Mouse (Mus musculus): Measurements from ENCODE around the gene Cbx3.

DNA sequence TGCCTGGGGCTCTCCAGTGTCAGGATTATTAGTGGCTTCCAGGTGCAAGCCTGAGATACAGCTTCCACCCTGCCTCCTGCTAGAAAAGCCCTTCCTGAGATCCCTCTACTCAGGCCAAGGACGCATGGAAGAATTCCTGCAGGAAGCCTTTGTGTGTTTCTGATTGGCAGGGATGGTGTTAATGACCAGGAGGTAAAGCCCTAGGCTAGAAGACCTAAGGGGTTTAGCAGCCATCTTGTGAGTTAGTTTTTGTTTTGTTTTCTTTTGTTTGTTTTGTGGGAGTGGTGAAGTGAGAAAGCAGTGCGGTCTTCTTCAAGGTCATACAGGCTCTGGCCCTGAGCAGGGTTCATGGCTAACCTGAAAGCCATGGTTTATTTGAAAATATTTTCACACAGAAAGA lies 37.4 kb downstream of the Cbx3 start:
- TF ChIP-seq CTCF (IDR thresholded peaks at IDR 0.05; ENCODE audit: borderline replicate concordance, control insufficient read depth, extremely low read depth, insufficient read depth, low read length, poor library complexity) (no peak), POLR2A (IDR thresholded peaks at IDR 0.05; ENCODE audit: control insufficient read depth, extremely low read depth, insufficient read depth, low read length, poor library complexity) (no peak)

Data from thymus, adult 2 months (tissue).